Mouse (Mus musculus) liver, postnatal 0 days (tissue): ENCODE measurements around the gene Timm29. TPM values are rescaled to one million over a fixed set of nuclear protein-coding genes. Genes with fewer than 3 reads are reported as not detected.

Source experiments
- ATAC-seq: fragments of 200-750 bp; cut with Nextera tagmentation; 2 replicates; pipeline ENCODE4 v1.8.0; 2017; ENCODE audit warnings: mild to moderate bottlenecking, moderate library complexity
- DNase-seq: peaks from one replicate; pipeline ENCODE4 v3.0.0-alpha.2; 2016
- H3K27ac ChIP-seq: fragments of 300-500 bp; sonication (generic); 2 replicates; pipeline ENCODE4 v1.5.1; 2014; ENCODE audit warnings: antibody characterized with exemption, moderate library complexity, mild to moderate bottlenecking, low read depth
- H3K27me3 ChIP-seq: fragments of 300-500 bp; sonication (generic); 2 replicates; pipeline ENCODE4 v1.6.1; 2014; ENCODE audit warnings: low read length, control low read depth, mixed read lengths; ENCODE audit not compliant: insufficient read depth
- H3K36me3 ChIP-seq: fragments of 300-500 bp; sonication (generic); replicated peaks from 2 replicates; pipeline ENCODE4 v1.6.1; 2014; ENCODE audit warnings: mild to moderate bottlenecking, control low read depth, low read length, moderate library complexity, mixed read lengths; ENCODE audit not compliant: insufficient read depth
- H3K4me1 ChIP-seq: fragments of 300-500 bp; sonication (generic); 2 replicates; pipeline ENCODE4 v1.6.1; 2014; ENCODE audit warnings: antibody characterized with exemption, mild to moderate bottlenecking, control low read depth; ENCODE audit not compliant: insufficient read depth
- H3K4me2 ChIP-seq: fragments of 300-500 bp; sonication (generic); 2 replicates; pipeline ENCODE4 v1.6.1; 2014; ENCODE audit warnings: low read depth, mild to moderate bottlenecking, low read length, moderate library complexity, mixed read lengths
- H3K4me3 ChIP-seq: fragments of 300-500 bp; sonication (generic); 2 replicates; pipeline ENCODE4 v1.5.1; 2014; ENCODE audit warnings: low read depth, low read length
- H3K9ac ChIP-seq: fragments of 300-500 bp; sonication (generic); replicated peaks from 2 replicates; pipeline ENCODE4 v1.6.1; 2014; ENCODE audit warnings: mild to moderate bottlenecking, moderate library complexity
- H3K9me3 ChIP-seq: fragments of 300-500 bp; sonication (generic); 2 replicates; pipeline ENCODE4 v1.6.1; 2016; ENCODE audit warnings: mild to moderate bottlenecking, control low read depth, low read length, mixed read lengths
- CTCF ChIP-seq: sonication (generic); IDR thresholded peaks from 2 replicates; pipeline ENCODE4 v1.5.1; 2016; ENCODE audit warnings: antibody characterized with exemption, low read depth
- EP300 ChIP-seq: IDR thresholded peaks from 2 replicates; pipeline ENCODE4 v1.6.1; 2016; ENCODE audit warnings: antibody characterized with exemption, low read depth, mild to moderate bottlenecking
- WGBS: fragments of 180-500 bp; shearing (Covaris S2); extraction: QIAGEN DNeasy Blood & Tissue Kit; methylation state at CpG from one replicate; pipeline ENCODE4 v1.1.7; 2014; ENCODE audit not compliant: insufficient replicate concordance; 5-methylcytosine and 5-hydroxymethylcytosine counted together
- microRNA counts: library from miRNA; unstranded; fragments of <30 nt; microRNA quantifications from one replicate; lab custom pipeline; 2015
- microRNA-seq: library from miRNA; unstranded; fragments of <30 nt; microRNA quantifications from one replicate; pipeline ENCODE4, GENCODE M21; 2016
- polyA plus RNA-seq: library from polyadenylated mRNA; unstranded; fragments of >200 nt; fragmentation: Nextera tagmentation; extraction: Ambion mirVana; gene quantifications from 2 replicates; pipeline ENCODE4 v1.2.1, GENCODE M21; 2015

Timm29 gene
- polyA plus RNA-seq, 1 experiment from 2014 or later = 12.5 TPM

GRCm38 (mm10) chr9:21633106-21633505 lies 40.6 kb downstream of the Timm29 start:
- no peak for ATAC-seq
- H3K4me3 ChIP-seq = no peak overlapping the region
- WGBS = 89% methylated on average over 3 of the region's 3 CpGs
- no peak overlapping the region for H3K4me2 ChIP-seq
- no peak overlapping the region for H3K27ac ChIP-seq
- no peak for DNase-seq
- H3K4me1 ChIP-seq = no peaks in the 10 kb centered on the region
- no peaks in the 10 kb centered on the region for H3K9me3 ChIP-seq
- TF ChIP-seq EP300 = no peak
- TF ChIP-seq CTCF = no peak
- H3K36me3 ChIP-seq = peaks cover 58% of the 10 kb centered on the region
- H3K9ac ChIP-seq = no peak overlapping the region
- no peaks in the 10 kb centered on the region for H3K27me3 ChIP-seq

- Histone ChIP-seq H3K9me3 (no peaks in the 10 kb centered on the region), H3K4me3 (no peak overlapping the region), H3K27ac (no peak overlapping the region), H3K4me1 (no peaks in the 10 kb centered on the region), H3K9ac (no peak overlapping the region), H3K4me2 (no peak overlapping the region), H3K27me3 (no peaks in the 10 kb centered on the region), H3K36me3 (peaks cover 82% of the 10 kb centered on the region)
- ATAC-seq (no peak), DNase-seq (no peak)
- no peak for TF ChIP-seq CTCF
- no peak for TF ChIP-seq EP300
- WGBS = 90% methylated on average over 7 of the region's 7 CpGs
Observed at GRCm38 (mm10) chr9:21635639-21636038, 43.1 kb downstream of the Timm29 start.

- Histone ChIP-seq H3K27ac (no peak overlapping the region), H3K4me2 (no peak overlapping the region), H3K9me3 (no peaks in the 10 kb centered on the region), H3K27me3 (no peaks in the 10 kb centered on the region), H3K9ac (no peak overlapping the region), H3K4me3 (no peak overlapping the region), H3K4me1 (no peaks in the 10 kb centered on the region), H3K36me3 (peaks cover 96% of the 10 kb centered on the region)
- TF ChIP-seq CTCF = no peak
- no peak for TF ChIP-seq EP300
- 88% methylated on average over 11 of the region's 11 CpGs for WGBS
- ATAC-seq (no peak), DNase-seq (no peak)
Observed at GRCm38 (mm10) chr9:21639031-21639430, 46.5 kb downstream of the Timm29 start.

MicroRNA genes within 50 kb of the gene (microRNA counts, 519-probe panel; counts per million panel counts)
- microRNA mmu-miR-1946b (lab: Ali Mortazavi, UCI) = not detected

Small RNA genes lying within 50 kb of the gene (microRNA-seq; reads per million reads assigned to microRNA genes)
- gene Mir1946b = not detected

Other genes with a start within 250 kb of the Timm29 start
- gene Ilf3, start 224.9 kb upstream of the Timm29 start, polyA plus RNA-seq = 19.1 and 23.5 TPM in 2 replicates
- 11.3 and 13.7 TPM in 2 replicates for gene Qtrt1, start 180.9 kb upstream of the Timm29 start, polyA plus RNA-seq
- gene Dnm2, start 167.8 kb upstream of the Timm29 start, polyA plus RNA-seq = 29.5 and 35.2 TPM in 2 replicates
- gene Tmed1, start 82.5 kb upstream of the Timm29 start, polyA plus RNA-seq = 34.6 and 38.0 TPM in 2 replicates
- 13.6 and 14.2 TPM in 2 replicates for gene AB124611, start 66.5 kb upstream of the Timm29 start, polyA plus RNA-seq
- gene Carm1, start 45.8 kb upstream of the Timm29 start, polyA plus RNA-seq = 8.6 TPM in 2 replicates
- gene Yipf2, start 106 bp downstream of the Timm29 start, polyA plus RNA-seq = 7.8 and 8.5 TPM in 2 replicates
- 12.8 and 14.3 TPM in 2 replicates for gene Smarca4, start 23.4 kb downstream of the Timm29 start, polyA plus RNA-seq
- 13.2 and 13.3 TPM in 2 replicates for gene Ldlr, start 130.8 kb downstream of the Timm29 start, polyA plus RNA-seq
- gene Spc24, start 167.6 kb downstream of the Timm29 start, polyA plus RNA-seq = 38.4 and 41.4 TPM in 2 replicates
- gene Kank2, start 206.0 kb downstream of the Timm29 start, polyA plus RNA-seq = 2.8 and 3.7 TPM in 2 replicates
- gene Angptl8, start 242.8 kb downstream of the Timm29 start, polyA plus RNA-seq = 74.6 and 75.7 TPM in 2 replicates